Mouse (Mus musculus): ENCODE measurements around the gene Ctnna2.

Ctnna2 gene

DNA sequence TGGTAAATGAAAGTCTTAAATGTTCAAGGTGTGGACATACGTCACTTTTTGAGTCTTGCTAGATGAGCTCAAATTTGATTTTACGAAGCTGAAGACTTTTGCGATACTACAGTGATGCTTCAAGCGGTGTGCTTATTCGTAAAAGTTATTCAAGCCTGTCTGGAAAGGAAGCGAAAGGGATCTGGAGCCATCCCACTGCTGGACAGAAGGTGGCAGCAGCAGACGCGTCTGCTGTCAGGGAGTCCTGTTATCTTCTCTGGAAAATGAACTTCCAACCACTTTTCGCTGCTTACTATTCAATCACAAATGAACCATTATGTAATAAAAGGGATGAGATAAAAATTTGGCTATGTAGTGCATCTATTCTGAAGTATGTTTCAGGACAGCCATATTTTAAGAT is 345.5 kb downstream of the Ctnna2 start:
- in situ Hi-C loops (cut with MboI; ENCODE audit: low pct_unique_long_range_greater_than_20kb in 1 of 2, low sequenced_read_pairs in 2 of 2, unreplicated experiment in 1 of 2), result loop anchor here in 1 of 2 experiments (25.0 kb wide), 1 partner anchor 878 kb away; no protein-coding TSS in a partner anchor

DNA sequence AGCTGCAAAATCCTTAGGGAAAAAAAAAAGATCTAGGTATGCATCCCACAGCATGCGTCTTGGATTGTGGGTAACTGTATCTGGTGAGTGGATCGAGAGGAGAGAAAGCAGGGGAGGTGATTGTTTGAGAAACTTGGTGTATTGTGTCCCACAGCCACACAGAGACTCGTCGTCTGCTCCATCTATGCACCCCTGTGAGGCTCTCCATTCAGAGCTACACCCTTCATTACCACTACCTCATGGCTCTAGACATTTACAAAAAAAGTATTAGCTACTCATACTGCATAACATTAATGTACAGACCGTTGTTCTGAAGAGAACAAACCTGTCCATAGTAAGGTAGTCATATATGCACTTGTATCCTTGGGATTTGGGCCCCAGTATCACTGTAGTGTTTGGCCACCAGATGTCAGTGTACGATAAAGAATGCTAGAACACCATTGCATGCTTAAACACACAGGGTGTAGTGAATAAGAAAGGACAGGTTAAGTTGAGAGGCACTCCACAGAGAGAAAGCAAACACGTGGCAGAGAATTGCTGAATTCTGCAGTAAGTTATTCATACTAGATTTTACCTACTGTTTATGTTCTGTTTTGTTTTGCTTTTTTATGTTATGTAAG is 350.8 kb downstream of the Ctnna2 start:
- in situ Hi-C loops (cut with MboI; ENCODE audit: low pct_unique_long_range_greater_than_20kb in 1 of 2, low sequenced_read_pairs in 2 of 2, unreplicated experiment in 1 of 2), result loop anchor here in 1 of 2 experiments (25.0 kb wide), 1 partner anchor 884 kb away; no protein-coding TSS in a partner anchor

- in situ Hi-C loops (cut with MboI; ENCODE audit: low pct_unique_long_range_greater_than_20kb in 1 of 2, low sequenced_read_pairs in 2 of 2, unreplicated experiment in 1 of 2), result no loop called here
Observed at GRCm38 (mm10) chr6:77604642-77605392, 374.7 kb downstream of the Ctnna2 start.

DNA sequence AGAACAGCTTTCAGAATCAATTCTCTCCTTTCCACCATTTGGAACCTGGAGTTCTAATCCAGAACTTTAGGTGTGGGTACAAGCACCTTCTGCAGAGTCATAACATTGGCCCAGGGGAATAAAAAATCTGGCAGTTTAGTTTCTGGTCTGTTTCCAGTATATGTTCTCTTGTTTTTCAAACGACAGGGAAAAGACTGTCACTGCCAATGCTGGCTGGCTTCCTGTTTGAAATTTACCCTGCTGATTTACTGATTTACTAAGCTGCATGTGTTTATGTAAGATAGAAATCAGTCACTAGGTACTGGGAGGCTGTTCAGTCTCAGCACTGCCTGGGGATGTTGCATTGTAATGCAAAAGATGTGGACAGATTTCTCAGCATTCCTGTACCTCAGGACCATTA is 375.6 kb downstream of the Ctnna2 start:
- in situ Hi-C loops (cut with MboI; ENCODE audit: low pct_unique_long_range_greater_than_20kb in 1 of 2, low sequenced_read_pairs in 2 of 2, unreplicated experiment in 1 of 2), result no loop called here

GRCm38 (mm10) chr6:77599244-77599643 is 380.3 kb downstream of the Ctnna2 start:
- in situ Hi-C loops (cut with MboI; ENCODE audit: low pct_unique_long_range_greater_than_20kb in 1 of 2, low sequenced_read_pairs in 2 of 2, unreplicated experiment in 1 of 2), result no loop called here

DNA sequence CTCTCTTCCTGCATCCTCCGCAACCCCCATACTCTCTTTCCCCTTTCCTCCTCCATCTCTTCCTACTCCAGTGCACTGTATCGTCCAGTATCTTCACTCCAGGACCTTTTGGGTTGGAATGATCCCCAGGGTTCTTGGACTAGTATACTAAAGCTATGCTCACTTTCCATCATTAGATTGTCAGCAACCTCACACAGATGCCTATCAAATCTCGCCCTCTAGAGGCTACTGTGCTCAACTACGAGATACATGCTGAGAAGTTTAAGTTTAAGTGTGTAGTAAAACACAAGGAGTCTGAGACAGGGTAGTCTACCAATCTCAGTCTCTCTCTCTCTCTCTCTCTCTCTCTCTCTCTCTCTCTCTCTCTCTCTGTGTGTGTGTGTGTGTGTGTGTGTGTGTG is 396.9 kb downstream of the Ctnna2 start:
- in situ Hi-C loops (cut with MboI; ENCODE audit: low pct_unique_long_range_greater_than_20kb in 1 of 2, low sequenced_read_pairs in 2 of 2, unreplicated experiment in 1 of 2), result no loop called here

DNA sequence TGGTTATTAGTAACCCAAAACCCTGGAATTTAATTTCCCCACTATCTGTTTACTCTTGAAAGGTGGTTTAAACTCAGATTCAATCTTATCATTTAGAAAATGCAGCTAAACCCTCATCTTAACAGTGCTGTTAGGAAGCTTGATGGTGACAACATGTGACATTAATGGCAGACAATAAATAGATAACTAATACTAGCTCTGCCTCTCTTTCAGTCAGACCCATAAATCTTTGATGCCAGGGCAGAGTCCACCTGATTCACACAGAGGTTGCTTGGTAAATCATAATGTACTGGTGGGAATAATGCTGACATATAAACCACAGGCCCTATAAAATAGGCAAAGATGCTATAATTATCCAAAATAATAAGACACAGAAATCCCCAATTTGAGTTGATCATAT is 398.6 kb downstream of the Ctnna2 start:
- in situ Hi-C loops (cut with MboI; ENCODE audit: low pct_unique_long_range_greater_than_20kb in 1 of 2, low sequenced_read_pairs in 2 of 2, unreplicated experiment in 1 of 2), result no loop called here

DNA sequence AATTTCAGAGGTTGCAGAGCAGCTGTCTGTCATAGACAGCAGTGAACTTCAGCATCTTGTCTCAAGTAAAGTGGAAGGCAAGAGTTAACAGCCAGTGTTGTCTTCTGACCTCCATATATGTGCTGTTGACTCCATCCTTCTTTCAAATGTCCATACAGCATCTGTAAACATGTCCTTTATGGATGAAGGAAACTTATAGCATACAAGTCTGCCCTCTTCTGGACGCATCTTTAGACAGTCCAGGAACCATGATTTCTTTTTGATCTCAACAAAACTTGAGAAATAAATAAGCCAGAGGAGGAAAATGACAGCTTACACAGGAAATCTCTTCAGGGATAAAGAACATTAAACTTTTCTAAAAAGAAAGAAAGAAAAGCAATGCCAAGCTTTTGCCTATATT is 400.9 kb downstream of the Ctnna2 start:
- in situ Hi-C loops (cut with MboI; ENCODE audit: low pct_unique_long_range_greater_than_20kb in 1 of 2, low sequenced_read_pairs in 2 of 2, unreplicated experiment in 1 of 2), result no loop called here

DNA sequence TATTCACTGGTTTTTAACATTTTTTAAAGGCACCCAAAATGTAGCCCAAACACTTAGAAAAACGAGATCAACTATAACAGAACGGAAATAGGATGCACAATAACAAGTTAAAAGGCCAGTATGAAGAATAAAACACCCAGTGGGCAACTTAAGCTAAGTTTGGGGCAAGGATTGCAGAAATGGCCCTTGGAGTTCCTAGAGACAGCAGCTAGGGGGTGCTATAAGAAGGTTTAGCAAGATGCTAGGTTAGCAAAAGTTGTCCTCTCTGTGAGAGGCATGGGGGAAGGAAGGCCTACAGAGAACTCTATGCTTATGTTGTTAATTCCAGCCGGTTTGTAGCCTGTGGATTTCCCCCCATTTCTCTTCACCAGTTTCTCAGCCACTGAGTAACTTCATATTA is 401.9 kb downstream of the Ctnna2 start:
- in situ Hi-C loops (cut with MboI; ENCODE audit: low pct_unique_long_range_greater_than_20kb in 1 of 2, low sequenced_read_pairs in 2 of 2, unreplicated experiment in 1 of 2), result no loop called here

GRCm38 (mm10) chr6:77572614-77573013 is 406.9 kb downstream of the Ctnna2 start:
- in situ Hi-C loops (cut with MboI; ENCODE audit: low pct_unique_long_range_greater_than_20kb in 1 of 2, low sequenced_read_pairs in 2 of 2, unreplicated experiment in 1 of 2), result no loop called here

DNA sequence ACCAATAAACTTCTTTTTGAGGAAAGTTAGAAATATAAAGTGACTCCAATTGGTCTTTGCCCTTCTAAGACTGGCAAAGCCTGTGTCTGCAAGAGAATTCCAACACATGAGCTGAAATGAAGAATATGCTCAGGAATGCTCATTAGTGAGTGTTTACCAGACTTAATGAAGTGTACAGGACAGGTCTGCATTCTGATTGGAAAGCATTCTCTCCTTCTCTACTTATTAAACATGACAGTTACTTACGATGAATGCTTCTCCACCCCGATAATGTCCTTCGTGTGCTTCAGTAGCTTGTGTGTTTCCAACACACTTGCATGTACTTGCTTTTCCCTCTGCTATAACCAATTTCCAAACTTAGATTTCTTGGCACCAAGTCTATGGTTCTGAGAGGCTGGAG is 409.6 kb downstream of the Ctnna2 start:
- in situ Hi-C loops (cut with MboI; ENCODE audit: low pct_unique_long_range_greater_than_20kb in 1 of 2, low sequenced_read_pairs in 2 of 2, unreplicated experiment in 1 of 2), result no loop called here

DNA sequence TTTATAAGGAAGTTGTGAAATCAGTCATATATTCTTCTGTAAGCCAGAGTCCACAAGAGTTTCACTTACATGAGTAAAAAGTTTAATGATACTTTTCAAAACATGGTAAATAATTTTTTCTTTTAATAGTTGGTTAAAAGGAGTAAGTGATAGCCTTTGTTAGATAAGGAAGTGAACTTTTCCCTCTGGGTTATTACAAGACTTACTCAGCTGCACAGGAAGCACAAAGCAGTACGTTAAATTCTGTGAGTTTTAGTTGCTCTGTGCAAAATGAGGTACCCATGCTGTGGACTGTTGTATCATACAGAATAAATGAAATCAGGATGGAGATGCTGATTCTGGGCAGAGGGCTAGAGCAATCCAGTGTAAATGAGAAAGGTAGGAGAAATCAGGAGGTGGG is 423.3 kb downstream of the Ctnna2 start:
- in situ Hi-C loops (cut with MboI; ENCODE audit: low pct_unique_long_range_greater_than_20kb in 1 of 2, low sequenced_read_pairs in 2 of 2, unreplicated experiment in 1 of 2), result no loop called here

GRCm38 (mm10) chr6:77537055-77537807 is 442.3 kb downstream of the Ctnna2 start:
- in situ Hi-C loops (cut with MboI; ENCODE audit: low pct_unique_long_range_greater_than_20kb in 1 of 2, low sequenced_read_pairs in 2 of 2, unreplicated experiment in 1 of 2), result no loop called here

DNA sequence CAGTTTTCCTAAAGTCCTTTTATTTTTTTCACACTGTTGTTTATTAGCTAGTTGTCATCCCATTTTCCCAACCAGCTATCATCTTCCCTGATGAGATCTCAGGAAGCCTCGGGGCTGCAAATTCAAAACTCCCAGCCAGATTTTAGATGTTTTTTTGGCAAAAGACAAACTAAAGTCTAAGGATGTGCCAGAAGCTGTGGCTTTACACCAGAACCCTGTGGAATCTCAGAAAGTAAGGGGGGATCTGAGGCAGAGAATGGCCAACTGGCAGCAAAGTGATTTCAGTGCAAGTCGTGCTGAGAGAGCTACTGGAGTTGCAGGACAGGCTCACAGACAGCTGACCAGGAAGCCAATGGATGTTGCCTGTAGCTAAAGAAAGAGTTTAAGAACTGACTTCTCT is 451.9 kb downstream of the Ctnna2 start:
- in situ Hi-C loops (cut with MboI; ENCODE audit: low pct_unique_long_range_greater_than_20kb in 1 of 2, low sequenced_read_pairs in 2 of 2, unreplicated experiment in 1 of 2), result no loop called here

- in situ Hi-C loops (cut with MboI; ENCODE audit: low pct_unique_long_range_greater_than_20kb in 1 of 2, low sequenced_read_pairs in 2 of 2, unreplicated experiment in 1 of 2), result no loop called here
Observed at GRCm38 (mm10) chr6:77521836-77522235, 457.7 kb downstream of the Ctnna2 start.

GRCm38 (mm10) chr6:77516515-77516914 is 463.0 kb downstream of the Ctnna2 start:
- in situ Hi-C loops (cut with MboI; ENCODE audit: low pct_unique_long_range_greater_than_20kb in 1 of 2, low sequenced_read_pairs in 2 of 2, unreplicated experiment in 1 of 2), result no loop called here

- in situ Hi-C loops (cut with MboI; ENCODE audit: low pct_unique_long_range_greater_than_20kb in 1 of 2, low sequenced_read_pairs in 2 of 2, unreplicated experiment in 1 of 2), result no loop called here
Observed at GRCm38 (mm10) chr6:77511805-77512204, 467.7 kb downstream of the Ctnna2 start.

DNA sequence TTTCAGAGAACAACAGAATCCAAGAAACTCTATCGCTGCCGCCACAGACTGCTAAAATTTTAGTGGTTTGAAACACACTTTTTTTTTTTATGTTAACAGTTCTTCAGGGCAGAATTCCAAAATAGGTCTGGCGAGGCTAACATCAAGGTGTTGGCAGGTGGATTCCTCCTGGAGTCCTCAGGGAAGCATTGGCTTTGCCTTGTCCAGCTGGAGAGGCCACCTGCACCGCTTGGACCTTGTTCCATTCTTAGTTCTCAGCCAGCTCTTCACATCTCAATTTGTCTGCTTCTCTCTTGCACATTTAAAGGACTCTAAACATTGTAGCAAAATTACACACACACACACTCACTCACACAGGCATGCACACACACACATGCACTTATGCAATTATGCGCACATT is 487.8 kb downstream of the Ctnna2 start:
- in situ Hi-C loops (cut with MboI; ENCODE audit: low pct_unique_long_range_greater_than_20kb in 1 of 2, low sequenced_read_pairs in 2 of 2, unreplicated experiment in 1 of 2), result no loop called here

DNA sequence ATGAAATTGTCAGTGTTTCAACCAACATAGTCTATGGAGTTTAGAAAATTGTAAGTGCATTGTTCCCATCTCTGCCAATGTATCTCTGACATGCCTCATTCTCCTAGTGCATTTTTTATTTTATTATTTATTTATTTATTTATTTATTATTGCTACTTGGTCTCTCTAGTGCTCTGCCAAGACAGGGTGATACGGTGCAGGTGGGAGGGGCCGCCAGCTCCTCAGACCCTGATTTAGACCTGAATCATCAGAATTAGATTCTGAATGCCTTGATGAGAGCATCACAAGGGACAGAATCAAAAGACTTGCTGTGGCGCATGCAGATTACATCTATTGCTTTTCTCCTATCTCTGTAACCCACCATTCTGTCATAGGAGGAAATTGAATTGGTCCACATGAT is 492.8 kb downstream of the Ctnna2 start:
- in situ Hi-C loops (cut with MboI; ENCODE audit: low pct_unique_long_range_greater_than_20kb in 1 of 2, low sequenced_read_pairs in 2 of 2, unreplicated experiment in 1 of 2), result no loop called here
